Mouse (Mus musculus) kidney, postnatal 0 days (tissue): ENCODE measurements at regions not wholly inside any gene's neighbourhood (a gene's known extent, or its start where the extent isn't known, plus 50 kb on each side); places are given as distances from the start of the nearest gene placed in this dataset.
A peak's percentile ranks its signal among the peaks of the same experiment; 100 is the strongest.

Experiments
- ATAC-seq: fragments of 200-750 bp; cut with Nextera tagmentation; replicated peaks from 2 replicates; pipeline ENCODE4 v1.8.0; 2017; ENCODE audit warnings: low read depth, moderate number of reproducible peaks, moderate TSS enrichment, moderate library complexity; ENCODE audit not compliant: low FRiP score
- DNase-seq: peaks from one replicate; pipeline ENCODE4 v3.0.0-alpha.2; 2016; ENCODE audit warnings: low spot score
- H3K27ac ChIP-seq: fragments of 300-500 bp; sonication (generic); 2 replicates; pipeline ENCODE4 v1.5.1; 2014; ENCODE audit warnings: mild to moderate bottlenecking
- H3K27me3 ChIP-seq: fragments of 300-500 bp; sonication (generic); 2 replicates; pipeline ENCODE4 v1.6.1; 2014; ENCODE audit warnings: low read length, mixed read lengths; ENCODE audit not compliant: insufficient read depth
- H3K36me3 ChIP-seq: fragments of 300-500 bp; sonication (generic); 2 replicates; pipeline ENCODE4 v1.6.1; 2014; ENCODE audit warnings: low read length, mixed read lengths; ENCODE audit not compliant: insufficient read depth
- H3K4me1 ChIP-seq: fragments of 300-500 bp; sonication (generic); replicated peaks from 2 replicates; pipeline ENCODE4 v1.6.1; 2014; ENCODE audit warnings: antibody characterized with exemption, low read length, mixed read lengths; ENCODE audit not compliant: insufficient read depth
- H3K4me2 ChIP-seq: fragments of 300-500 bp; sonication (generic); 2 replicates; pipeline ENCODE4 v1.6.1; 2014; ENCODE audit warnings: mild to moderate bottlenecking, low read length, moderate library complexity, mixed read lengths
- H3K4me3 ChIP-seq: fragments of 300-500 bp; sonication (generic); replicated peaks from 2 replicates; pipeline ENCODE4 v1.5.1; 2014; ENCODE audit warnings: low read depth, low read length
- H3K9ac ChIP-seq: fragments of 300-500 bp; sonication (generic); 2 replicates; pipeline ENCODE4 v1.6.1; 2014; ENCODE audit warnings: low read depth, low read length
- H3K9me3 ChIP-seq: fragments of 300-500 bp; sonication (generic); replicated peaks from 2 replicates; pipeline ENCODE4 v1.6.1; 2016; ENCODE audit warnings: low read length, inconsistent platforms, mixed read lengths
- CTCF ChIP-seq: IDR thresholded peaks from 2 replicates; pipeline ENCODE4 v1.5.1; 2016; ENCODE audit warnings: antibody characterized with exemption, low read depth, mild to moderate bottlenecking, moderate library complexity
- WGBS: fragments of 180-500 bp; shearing (Covaris S2); extraction: QIAGEN DNeasy Blood & Tissue Kit; methylation state at CpG from one replicate; pipeline ENCODE4 v1.1.7; 2014; 5-methylcytosine and 5-hydroxymethylcytosine counted together

GRCm38 (mm10) chr1:77944327-77944645 lies 252.6 kb downstream of the Pax3 start:
- no peaks in the 10 kb centered on the region for H3K4me1 ChIP-seq
- no peak for TF ChIP-seq CTCF
- DNase-seq (no peak), ATAC-seq (no peak)
- no peak overlapping the region for H3K4me2 ChIP-seq
- no peaks in the 10 kb centered on the region for H3K9me3 ChIP-seq
- WGBS, result 64% methylated on average over 2 of the region's 2 CpGs
- H3K36me3 ChIP-seq, result no peaks in the 10 kb centered on the region
- no peak overlapping the region for H3K27ac ChIP-seq
- no peak overlapping the region for H3K4me3 ChIP-seq
- H3K27me3 ChIP-seq, result no peaks in the 10 kb centered on the region
- H3K9ac ChIP-seq, result no peak overlapping the region

DNA sequence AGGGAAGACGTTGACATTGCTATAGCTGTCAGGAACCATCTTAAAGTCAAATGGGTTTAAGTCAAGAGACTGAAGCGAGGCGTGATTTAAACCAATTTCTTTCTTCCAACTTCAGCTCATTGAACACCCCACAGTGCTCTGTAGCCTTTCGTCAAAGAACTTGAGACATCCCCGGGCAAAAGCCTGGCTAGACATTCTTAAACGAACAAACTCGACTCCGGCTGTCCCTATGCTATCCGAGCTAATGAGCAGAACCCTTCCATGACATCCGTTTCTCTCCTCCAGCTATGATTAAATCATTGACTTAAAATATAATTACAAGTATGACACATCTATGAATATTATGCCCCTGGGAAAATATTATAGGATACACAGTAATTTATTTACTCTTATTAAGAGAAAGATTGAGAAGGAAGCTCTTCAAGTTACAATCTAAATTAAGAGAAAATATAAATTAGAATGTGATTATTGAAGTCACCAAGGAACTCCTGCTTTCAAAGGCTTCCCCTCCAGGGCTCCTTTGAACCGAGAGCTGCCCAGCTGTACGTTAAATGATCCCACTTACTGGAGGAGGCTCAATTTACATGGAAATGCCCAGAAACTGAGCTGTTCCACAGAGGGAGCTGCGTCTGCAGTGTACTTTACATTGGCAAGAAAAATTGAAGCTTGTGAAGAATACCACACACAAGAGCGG lies 253.2 kb downstream of the Pax3 start:
- Histone ChIP-seq H3K36me3 (no peaks in the 10 kb centered on the region), H3K4me1 (no peaks in the 10 kb centered on the region), H3K4me2 (no peak overlapping the region), H3K9ac (no peak overlapping the region), H3K27ac (no peak overlapping the region), H3K27me3 (no peaks in the 10 kb centered on the region), H3K9me3 (no peaks in the 10 kb centered on the region), H3K4me3 (no peak overlapping the region)
- ATAC-seq (no peak), DNase-seq (no peak)
- TF ChIP-seq CTCF, result no peak
- WGBS, result 49% methylated on average over 14 of the region's 14 CpGs

- no peaks in the 10 kb centered on the region for H3K9me3 ChIP-seq
- H3K27me3 ChIP-seq, result no peaks in the 10 kb centered on the region
- peak; percentile 92 for TF ChIP-seq CTCF
- H3K9ac ChIP-seq, result no peak overlapping the region
- WGBS, result 2% methylated on average over 5 of the region's 5 CpGs
- H3K4me2 ChIP-seq, result no peak overlapping the region
- no peak overlapping the region for H3K4me3 ChIP-seq
- H3K36me3 ChIP-seq, result no peaks in the 10 kb centered on the region
- peak; percentile 80 for DNase-seq
- ATAC-seq, result no peak
- H3K27ac ChIP-seq, result no peak overlapping the region
- H3K4me1 ChIP-seq, result no peaks in the 10 kb centered on the region
These were observed 253.8 kb downstream of the Pax3 start for GRCm38 (mm10) chr1:77943101-77943500.

DNA sequence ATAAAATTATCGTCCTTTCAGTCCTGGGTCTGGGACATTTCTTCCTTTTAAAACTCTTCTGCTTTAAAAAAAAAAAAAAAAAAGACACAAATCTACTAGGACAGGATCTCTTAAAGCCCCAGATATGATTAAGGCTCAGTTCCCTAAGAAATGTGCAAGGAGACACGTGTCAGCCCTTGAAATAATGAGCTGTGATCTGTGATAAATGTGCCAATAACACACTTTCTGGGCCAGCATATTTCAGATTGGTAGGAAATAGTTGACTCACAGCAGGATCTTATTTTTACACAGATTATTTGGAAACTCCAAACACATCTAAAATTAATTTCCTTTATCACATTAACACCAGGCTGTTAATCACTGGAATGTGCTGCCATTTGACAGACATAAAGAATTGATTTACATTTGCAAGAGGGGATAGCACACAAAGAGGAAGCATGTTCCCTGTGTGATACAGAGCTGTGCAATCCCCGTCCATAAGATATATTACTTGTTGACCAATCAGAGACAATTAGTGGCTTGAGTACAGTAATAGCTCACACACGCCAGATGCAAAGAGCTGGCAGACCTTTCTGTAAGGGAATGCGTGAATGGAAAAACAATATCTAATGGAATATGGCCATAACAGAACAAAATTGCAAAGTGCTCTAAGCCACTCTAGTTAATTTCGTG lies 263.7 kb downstream of the Pax3 start:
- Histone ChIP-seq H3K4me3 (no peak overlapping the region), H3K27ac (no peak overlapping the region), H3K36me3 (no peaks in the 10 kb centered on the region), H3K4me1 (no peaks in the 10 kb centered on the region), H3K27me3 (no peaks in the 10 kb centered on the region), H3K9ac (no peak overlapping the region), H3K9me3 (no peaks in the 10 kb centered on the region), H3K4me2 (no peak overlapping the region)
- ATAC-seq (no peak), DNase-seq (no peak)
- TF ChIP-seq CTCF, result no peak
- 42% methylated on average over 6 of the region's 6 CpGs for WGBS

- WGBS, result 86% methylated on average over 5 of the region's 5 CpGs
- TF ChIP-seq CTCF, result no peak
- no peak overlapping the region for H3K4me2 ChIP-seq
- H3K27ac ChIP-seq, result no peak overlapping the region
- ATAC-seq (no peak), DNase-seq (no peak)
- H3K4me3 ChIP-seq, result no peak overlapping the region
- H3K9ac ChIP-seq, result no peak overlapping the region
- H3K4me1 ChIP-seq, result no peaks in the 10 kb centered on the region
- no peaks in the 10 kb centered on the region for H3K9me3 ChIP-seq
- no peaks in the 10 kb centered on the region for H3K36me3 ChIP-seq
- H3K27me3 ChIP-seq, result no peaks in the 10 kb centered on the region
These were observed 264.7 kb downstream of the Pax3 start for GRCm38 (mm10) chr1:77932226-77932625.

DNA sequence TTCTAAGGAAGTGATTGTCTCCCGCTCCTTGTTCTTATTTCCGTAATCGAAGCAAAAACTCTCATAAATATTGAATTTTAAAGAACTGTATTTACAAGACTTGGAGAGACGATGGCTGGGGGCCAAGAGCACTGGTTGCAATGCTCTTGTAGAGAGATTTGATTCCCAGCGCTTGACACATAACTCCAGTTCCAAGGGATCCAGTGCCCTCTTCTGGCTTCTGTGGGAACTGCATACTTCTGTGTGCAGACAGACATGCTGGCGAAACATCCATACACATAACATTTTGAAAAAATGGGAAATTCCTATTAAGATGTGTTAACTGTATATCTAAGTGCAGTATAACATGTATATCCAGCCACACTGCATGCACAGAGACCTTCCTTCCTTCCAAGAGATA lies 266.3 kb downstream of the Pax3 start:
- peak; percentile 40; the same call in 1 of the 2 replicates for TF ChIP-seq CTCF
- 90% methylated on average over 6 of the region's 6 CpGs for WGBS

DNA sequence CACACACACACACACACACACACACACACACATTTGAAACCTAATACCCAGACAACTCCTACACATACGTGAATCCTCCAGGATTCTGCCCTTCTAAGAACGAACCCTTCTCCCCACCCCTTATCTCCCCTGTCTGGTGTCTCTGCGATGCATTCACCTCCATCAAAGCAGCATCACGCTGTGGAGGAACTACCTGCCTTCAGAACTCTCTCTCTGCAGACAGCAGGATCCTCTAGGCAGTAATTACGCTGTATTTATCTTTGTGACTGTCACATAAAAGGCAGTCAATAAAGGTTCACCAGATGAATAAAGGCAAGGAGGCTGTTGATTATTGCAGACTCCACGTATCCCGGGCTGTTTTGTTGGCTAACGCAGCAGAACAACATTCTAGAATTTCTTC lies 267.4 kb downstream of the Pax3 start:
- H3K4me2 ChIP-seq, result no peak overlapping the region
- 16% methylated on average over 8 of the region's 8 CpGs for WGBS
- no peak overlapping the region for H3K4me3 ChIP-seq

More for the DNA sequence above, 266.3 kb downstream of the Pax3 start:
- ATAC-seq (no peak), DNase-seq (no peak)
- no peak overlapping the region for H3K4me2 ChIP-seq
- no peak overlapping the region for H3K27ac ChIP-seq
- no peaks in the 10 kb centered on the region for H3K36me3 ChIP-seq
- no peak overlapping the region for H3K4me3 ChIP-seq
- no peaks in the 10 kb centered on the region for H3K9me3 ChIP-seq
- H3K27me3 ChIP-seq, result no peaks in the 10 kb centered on the region
- H3K9ac ChIP-seq, result no peak overlapping the region
- H3K4me1 ChIP-seq, result no peaks in the 10 kb centered on the region

More for the DNA sequence above, 267.4 kb downstream of the Pax3 start:
- ATAC-seq (no peak), DNase-seq (peak; percentile 44)
- Histone ChIP-seq H3K27ac (no peak overlapping the region), H3K36me3 (no peaks in the 10 kb centered on the region), H3K4me1 (no peaks in the 10 kb centered on the region), H3K9ac (no peak overlapping the region), H3K9me3 (no peaks in the 10 kb centered on the region), H3K27me3 (no peaks in the 10 kb centered on the region)
- no peak for TF ChIP-seq CTCF
